Mouse (Mus musculus) layer of hippocampus, postnatal 25 days (tissue): ENCODE measurements around the gene Zfp809. TPM values are rescaled to one million over a fixed set of nuclear protein-coding genes. Genes with fewer than 3 reads are reported as not detected.
"Not testable (repeated sequence)": the region's sequence is repeated elsewhere in the genome, so short reads cannot be mapped to it uniquely, and the experiment has no call there.

ENCODE experiments used
- DNase-seq, 2 experiments: peaks; one replicate each; pipeline ENCODE4 v3.0.0; 2022; ENCODE audit warnings: mixed read lengths in 2 of 2, low spot score in 1 of 2; ENCODE audit errors: extremely low spot score in 1 of 2
- total RNA-seq, 2 experiments: library from RNA; stranded (reverse); gene quantifications; 2 replicates each; pipeline ENCODE4 v1.2.3; 2021

The Zfp809 gene
- total RNA-seq = 10 to 100 TPM; 19.7 to 22.7 TPM

GRCm38 (mm10) chr9:22225581-22226388 is at the start of gene Zfp809:
Zfp809 (plus strand) TSS chr9:22225714.
- peak; percentile 99 to 100 for DNase-seq

- peak in 1 of 2 experiments; percentile 10 for DNase-seq
Measured at GRCm38 (mm10) chr9:22188025-22188611, 37.4 kb upstream of the Zfp809 start, which contains the start of gene Zfp872. Zfp872 (plus strand) TSS chr9:22188090.

GRCm38 (mm10) chr9:22196412-22196811 is 29.1 kb upstream of the Zfp809 start:
- DNase-seq = no peak

- DNase-seq = no peak
Measured at GRCm38 (mm10) chr9:22213785-22214194, 11.7 kb upstream of the Zfp809 start.

GRCm38 (mm10) chr9:22214549-22214948 is 11.0 kb upstream of the Zfp809 start:
- no peak for DNase-seq

- DNase-seq = no peak
Measured at GRCm38 (mm10) chr9:22216705-22217104, 8.8 kb upstream of the Zfp809 start.

GRCm38 (mm10) chr9:22217858-22218493 is 7.5 kb upstream of the Zfp809 start:
- no peak for DNase-seq

GRCm38 (mm10) chr9:22224066-22224465 is 1.4 kb upstream of the Zfp809 start:
- no peak for DNase-seq

GRCm38 (mm10) chr9:22224536-22225503 is 694 bp upstream of the Zfp809 start:
- no peak for DNase-seq

GRCm38 (mm10) chr9:22226389-22226673 is 817 bp downstream of the Zfp809 start:
- not testable (repeated sequence) for DNase-seq

GRCm38 (mm10) chr9:22226846-22227245 is 1.3 kb downstream of the Zfp809 start:
- DNase-seq = no peak

- DNase-seq = no peak
Measured at GRCm38 (mm10) chr9:22229386-22230026, 4.0 kb downstream of the Zfp809 start.

- no peak for DNase-seq
Measured at GRCm38 (mm10) chr9:22230061-22230460, 4.5 kb downstream of the Zfp809 start.

GRCm38 (mm10) chr9:22230556-22230955 is 5.0 kb downstream of the Zfp809 start:
- no peak for DNase-seq

- DNase-seq = no peak
Measured at GRCm38 (mm10) chr9:22240001-22240400, 14.5 kb downstream of the Zfp809 start.

- no peak for DNase-seq
Measured at GRCm38 (mm10) chr9:22244242-22244641, 18.7 kb downstream of the Zfp809 start.

- DNase-seq = no peak
Measured at GRCm38 (mm10) chr9:22256579-22256978, 31.1 kb downstream of the Zfp809 start.

- no peak for DNase-seq
Measured at GRCm38 (mm10) chr9:22258784-22259183, 33.3 kb downstream of the Zfp809 start.

GRCm38 (mm10) chr9:22259184-22260091 is 33.9 kb downstream of the Zfp809 start, which contains the start of gene Zfp599:
Zfp599 (minus strand) TSS chr9:22259895.
- DNase-seq = peak; percentile 27 to 31
